In the genomic region with DNA sequence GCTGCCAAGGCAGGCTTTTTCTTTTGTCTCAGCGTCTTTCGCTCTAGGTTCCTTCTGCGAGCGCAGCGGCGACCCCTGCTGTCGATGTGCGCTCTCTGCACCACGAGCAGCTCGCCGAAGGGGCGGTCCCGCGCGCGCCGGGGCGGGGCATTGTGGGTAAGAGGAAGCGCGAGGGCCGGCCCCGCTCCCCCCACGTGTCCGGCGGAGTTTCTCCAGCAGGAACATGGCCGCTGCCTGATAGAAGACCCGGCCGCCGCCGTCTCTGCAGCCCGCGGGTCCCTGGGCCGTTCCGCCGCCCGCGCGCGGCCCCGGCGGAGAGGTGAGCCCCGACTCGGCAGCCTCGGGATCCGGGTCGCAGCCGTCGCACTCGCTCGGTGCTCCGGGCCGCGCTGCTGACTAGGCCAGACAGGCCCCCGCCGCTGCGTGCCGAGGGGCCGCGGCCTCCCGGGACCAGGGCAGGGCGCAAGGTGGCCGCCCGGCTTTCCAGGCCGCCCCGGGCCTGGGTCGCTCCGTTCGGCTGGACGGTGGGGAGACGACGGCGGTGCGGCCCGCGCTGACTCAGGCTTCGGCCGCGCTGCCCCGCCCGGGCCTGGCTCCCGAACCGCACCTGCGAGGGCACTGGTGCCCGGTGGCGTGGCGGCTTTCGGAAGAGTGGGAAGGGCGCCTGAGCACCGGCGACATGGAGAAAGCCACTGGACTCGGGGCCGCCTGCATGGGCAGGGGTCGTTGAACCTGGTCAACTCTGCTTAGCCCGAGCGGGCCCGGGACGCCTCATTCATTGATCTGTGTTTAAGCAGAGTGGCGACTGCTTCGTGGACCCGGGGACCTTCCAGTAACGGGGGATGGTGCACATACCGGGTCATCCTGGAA, we compare ENCODE assay signal across 8 mouse cellular contexts. TPM values are rescaled to one million over a fixed set of nuclear protein-coding genes. Genes with fewer than 3 reads are reported as not detected.
DNase-seq lines count a peak whose midpoint lies in the region; ATAC-seq lines count a peak whose summit lies in the region.

Polr3e (plus strand) TSS at position 153 of the 870 bp plus-strand sequence.

- H3K4me2 ChIP-seq in heart, embryonic 13.5 days = peak within 1 kb of the TSS; percentile 89
- peak within 1 kb of the TSS; percentile 95 for H3K4me2 ChIP-seq in liver, embryonic 12.5 days
- peak within 1 kb of the TSS; percentile 68 for H3K4me2 ChIP-seq in stomach, embryonic 15.5 days

- H3K36me3 ChIP-seq in heart, embryonic 13.5 days = peaks cover 5% of the 10 kb centered on the region; the same call in 1 of the 2 replicates
- H3K36me3 ChIP-seq in liver, embryonic 12.5 days = peaks cover 18% of the 10 kb centered on the region
- H3K36me3 ChIP-seq in stomach, embryonic 15.5 days = no peaks in the 10 kb centered on the region

- no peaks in the 10 kb centered on the region for H3K9me3 ChIP-seq in heart, embryonic 13.5 days
- H3K9me3 ChIP-seq in liver, embryonic 12.5 days (replicated peaks) = no peaks in the 10 kb centered on the region
- H3K9me3 ChIP-seq in stomach, embryonic 15.5 days = no peaks in the 10 kb centered on the region

- DNase-seq in CD4-positive helper T cell, adult 2 months (ENCODE audit: low read depth, low spot score) = peak; percentile 98
- peak; percentile 91 for DNase-seq in brain, embryonic 18.5 days (ENCODE audit: low read depth, low spot score)
- DNase-seq in kidney, postnatal 10 days = peak; percentile 99
- peak; percentile 100 for DNase-seq in natural killer cell, adult 2 months (ENCODE audit: low spot score in 2 of 2)

- H3K27ac ChIP-seq in heart, embryonic 13.5 days (replicated peaks) = peak within 1 kb of the TSS; percentile 90
- peak within 1 kb of the TSS; percentile 95 for H3K27ac ChIP-seq in liver, embryonic 12.5 days
- peak within 1 kb of the TSS; percentile 75 for H3K27ac ChIP-seq in stomach, embryonic 15.5 days

- H3K4me1 ChIP-seq in heart, embryonic 13.5 days = peaks cover 16% of the 10 kb centered on the region
- H3K4me1 ChIP-seq in liver, embryonic 12.5 days = peaks cover 39% of the 10 kb centered on the region
- H3K4me1 ChIP-seq in stomach, embryonic 15.5 days = no peaks in the 10 kb centered on the region

- H3K27me3 ChIP-seq in heart, embryonic 13.5 days (replicated peaks) = no peaks in the 10 kb centered on the region
- H3K27me3 ChIP-seq in liver, embryonic 12.5 days (replicated peaks) = no peaks in the 10 kb centered on the region
- no peaks in the 10 kb centered on the region for H3K27me3 ChIP-seq in stomach, embryonic 15.5 days (replicated peaks)

- under 1% methylated on average over 99 of the region's 102 CpGs for WGBS in heart, embryonic 13.5 days
- WGBS in liver, embryonic 12.5 days (ENCODE audit: insufficient replicate concordance) = under 1% methylated on average over 97 of the region's 102 CpGs
- under 1% methylated on average over 102 of the region's 102 CpGs for WGBS in stomach, embryonic 15.5 days

- H3K4me3 ChIP-seq in heart, embryonic 13.5 days = peak within 1 kb of the TSS; percentile 85
- peak within 1 kb of the TSS; percentile 96 for H3K4me3 ChIP-seq in liver, embryonic 12.5 days
- peak within 1 kb of the TSS; percentile 74 for H3K4me3 ChIP-seq in stomach, embryonic 15.5 days (replicated peaks)

- peak; percentile 87 for ATAC-seq in erythroid progenitor cell, adult 5-6 weeks (replicated peaks; ENCODE audit: low FRiP score, poor library complexity, severe bottlenecking)
- ATAC-seq in heart, embryonic 13.5 days (ENCODE audit: extremely low read depth, insufficient number of reproducible peaks, low FRiP score, low TSS enrichment) = peak; percentile 88
- peak; percentile 88 for ATAC-seq in liver, embryonic 12.5 days
- peak; percentile 93 for ATAC-seq in stomach, embryonic 15.5 days (ENCODE audit: insufficient read depth, low FRiP score, low read depth)

- H3K9ac ChIP-seq in heart, embryonic 13.5 days = peak within 1 kb of the TSS; percentile 95
- H3K9ac ChIP-seq in liver, embryonic 12.5 days = peak within 1 kb of the TSS; percentile 96
- H3K9ac ChIP-seq in stomach, embryonic 15.5 days = peak within 1 kb of the TSS; percentile 62

RNA-seq across cellular contexts. Expression of gene Polr3e, which starts in this region (rescaled TPM):
- 0.42 and 1.4 TPM in 2 replicates for total RNA-seq in erythroid progenitor cell, adult 5-6 weeks (2015; ENCODE audit: low replicate concordance)
- total RNA-seq in erythroid progenitor cell, adult 5-6 weeks (2017; ENCODE audit: low replicate concordance) = 2.3 and 3.0 TPM in 2 replicates
- 21.8 and 22.4 TPM in 2 replicates for polyA plus RNA-seq in heart, embryonic 13.5 days (2015; fragmentation: Nextera tagmentation; extraction: Ambion mirVana)
- 27.4 and 27.9 TPM in 2 replicates for polyA plus RNA-seq in liver, embryonic 12.5 days (2016; fragmentation: Nextera tagmentation; extraction: Ambion mirVana)
- 34.4 and 36.4 TPM in 2 replicates for polyA plus RNA-seq in stomach, embryonic 15.5 days (2015; fragmentation: Nextera tagmentation; extraction: Ambion mirVana)

Comparison
In these comparisons a context has a peak if more than half of its experiments do, and no peak if none do; other contexts are left out.
1. Peak in every context shown above with its lines: DNase-seq, ATAC-seq, H3K4me3 ChIP-seq and H3K27ac ChIP-seq.